Mouse (Mus musculus): ENCODE results near the gene Gm5725. TPM values are rescaled to one million over a fixed set of nuclear protein-coding genes. Genes with fewer than 3 reads are reported as not detected.
"Not testable (repeated sequence)": the region's sequence is repeated elsewhere in the genome, so short reads cannot be mapped to it uniquely, and the experiment has no call there.

Gene Gm5725
- polyA plus RNA-seq (2012; rRNA removed), result not detected in 2 replicates

DNA sequence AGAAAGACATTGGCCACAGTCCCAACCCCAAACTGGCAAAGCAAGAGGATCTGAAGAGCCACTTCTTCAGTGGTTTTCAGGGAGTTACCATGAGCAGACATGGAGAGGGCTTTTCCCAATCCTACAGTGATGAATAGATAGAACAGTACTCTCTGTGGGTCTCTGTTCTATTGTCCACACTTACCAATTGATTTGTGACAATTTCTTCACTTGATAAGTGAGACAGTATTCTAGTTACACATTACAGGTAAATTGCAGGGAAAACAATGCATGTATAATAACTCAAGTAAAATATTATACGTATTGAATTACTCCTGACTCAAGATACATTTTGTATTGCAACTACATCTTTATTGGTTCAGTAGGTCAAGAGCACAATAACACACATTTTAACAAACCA is at the start of gene Gm5725:
Gene Gm5725 (minus strand): TSS at position 101 of the 400 bp plus-strand sequence.
- not testable (repeated sequence) for H3K4me1 ChIP-seq (ENCODE audit: control insufficient read depth, insufficient read depth, insufficient read length); H3K27me3 ChIP-seq (ENCODE audit: control insufficient read depth, insufficient read depth, low read length); H3K27ac ChIP-seq (ENCODE audit: insufficient read depth, low read length); H3K36me3 ChIP-seq (ENCODE audit: control insufficient read depth, insufficient read depth, low read length); H3K4me3 ChIP-seq (ENCODE audit: extremely low read depth, insufficient read depth, insufficient read length); DNase-seq (ENCODE audit: low read depth in 1 of 2, low spot score in 2 of 2)
- WGBS, result no CpG with 5 or more reads among the region's 1 CpGs

DNA sequence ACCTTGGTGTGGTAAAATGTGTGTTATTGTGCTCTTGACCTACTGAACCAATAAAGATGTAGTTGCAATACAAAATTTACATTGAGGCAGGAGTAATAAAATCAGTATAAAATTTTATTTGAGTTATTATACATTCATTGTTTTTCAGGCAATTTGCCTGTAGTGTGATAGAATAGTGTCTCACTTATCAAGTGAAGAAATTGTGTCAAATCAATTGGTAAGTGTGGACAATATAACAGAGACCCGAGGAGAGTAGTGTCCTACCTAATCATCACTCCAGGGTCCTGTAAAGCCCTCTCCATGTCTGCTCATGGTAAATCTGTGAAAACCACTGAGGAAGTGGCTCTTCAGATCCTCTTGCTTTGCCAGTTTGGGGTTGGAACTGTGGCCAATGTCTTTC is 12.0 kb downstream of the Gm5725 start, which contains the start of gene Vmn1r135:
Gene Vmn1r135 (plus strand): TSS at position 301 of the 400 bp plus-strand sequence.
- not testable (repeated sequence) for H3K4me1 ChIP-seq (ENCODE audit: control insufficient read depth, insufficient read depth, insufficient read length); DNase-seq (ENCODE audit: low read depth in 1 of 2, low spot score in 2 of 2); H3K36me3 ChIP-seq (ENCODE audit: control insufficient read depth, insufficient read depth, low read length); H3K27ac ChIP-seq (ENCODE audit: insufficient read depth, low read length); H3K4me3 ChIP-seq (ENCODE audit: extremely low read depth, insufficient read depth, insufficient read length); H3K27me3 ChIP-seq (ENCODE audit: control insufficient read depth, insufficient read depth, low read length)
- no CpG with 5 or more reads among the region's 1 CpGs for WGBS

DNA sequence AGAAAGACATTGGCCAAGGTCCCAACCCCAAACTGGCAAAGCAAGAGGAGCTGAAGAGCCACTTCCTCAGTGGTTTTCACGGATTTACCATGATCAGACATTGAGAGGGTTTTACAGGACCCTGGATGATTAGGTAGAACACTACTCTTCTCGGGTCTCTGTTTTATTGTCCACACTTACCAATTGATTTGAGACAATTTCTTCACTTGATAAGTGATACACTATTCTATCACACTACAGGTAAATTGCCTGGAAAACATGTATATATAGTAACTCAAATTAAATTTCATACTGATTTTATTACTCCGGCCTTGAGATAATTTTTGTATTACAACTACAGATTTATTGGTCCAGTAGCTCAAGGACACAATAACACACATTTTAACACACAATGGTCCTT is 47.4 kb downstream of the Gm5725 start, which contains the start of gene Gm4177:
Gene Gm4177 (minus strand): TSS at position 101 of the 400 bp plus-strand sequence.
- WGBS, result no CpG with 5 or more reads among the region's 3 CpGs
- H3K4me1 ChIP-seq (ENCODE audit: control insufficient read depth, insufficient read depth, insufficient read length); H3K36me3 ChIP-seq (ENCODE audit: control insufficient read depth, insufficient read depth, low read length); H3K27me3 ChIP-seq (ENCODE audit: control insufficient read depth, insufficient read depth, low read length); DNase-seq (ENCODE audit: low read depth in 1 of 2, low spot score in 2 of 2); H3K27ac ChIP-seq (ENCODE audit: insufficient read depth, low read length); H3K4me3 ChIP-seq (ENCODE audit: extremely low read depth, insufficient read depth, insufficient read length): not testable (repeated sequence)

Other genes starting within 250 kb of the Gm5725 start
- not detected in 2 replicates for gene Vmn1r132, start 230.2 kb downstream of the Gm5725 start, polyA plus RNA-seq (2012; rRNA removed)
- gene Gm4175, start 82.8 kb downstream of the Gm5725 start, polyA plus RNA-seq (2012; rRNA removed), result not detected in 2 replicates
- gene Gm4177, start 47.5 kb downstream of the Gm5725 start, polyA plus RNA-seq (2012; rRNA removed), result not detected in 2 replicates
- not detected in 2 replicates for gene Vmn1r135, start 11.9 kb downstream of the Gm5725 start, polyA plus RNA-seq (2012; rRNA removed)
- not detected in 2 replicates for gene Gm5891, start 77.0 kb upstream of the Gm5725 start, polyA plus RNA-seq (2012; rRNA removed)
- not detected in 2 replicates for gene Vmn1r137, start 150.3 kb upstream of the Gm5725 start, polyA plus RNA-seq (2012; rRNA removed)
- not detected in 2 replicates for gene Vmn1r138, start 184.6 kb upstream of the Gm5725 start, polyA plus RNA-seq (2012; rRNA removed)
- not detected in 2 replicates for gene Gm6176, start 212.0 kb upstream of the Gm5725 start, polyA plus RNA-seq (2012; rRNA removed)
- not detected in 2 replicates for gene Vmn1r139, start 224.8 kb upstream of the Gm5725 start, polyA plus RNA-seq (2012; rRNA removed)